Mouse (Mus musculus) spleen, postnatal 36 days (tissue): ENCODE results near the gene Tfrc.

Experiments
- DNase-seq, 2 experiments: peaks; one replicate each; pipeline ENCODE4 v3.0.0; 2022; ENCODE audit warnings: low spot score in 2 of 2, mixed read lengths in 1 of 2

Gene Tfrc

DNA sequence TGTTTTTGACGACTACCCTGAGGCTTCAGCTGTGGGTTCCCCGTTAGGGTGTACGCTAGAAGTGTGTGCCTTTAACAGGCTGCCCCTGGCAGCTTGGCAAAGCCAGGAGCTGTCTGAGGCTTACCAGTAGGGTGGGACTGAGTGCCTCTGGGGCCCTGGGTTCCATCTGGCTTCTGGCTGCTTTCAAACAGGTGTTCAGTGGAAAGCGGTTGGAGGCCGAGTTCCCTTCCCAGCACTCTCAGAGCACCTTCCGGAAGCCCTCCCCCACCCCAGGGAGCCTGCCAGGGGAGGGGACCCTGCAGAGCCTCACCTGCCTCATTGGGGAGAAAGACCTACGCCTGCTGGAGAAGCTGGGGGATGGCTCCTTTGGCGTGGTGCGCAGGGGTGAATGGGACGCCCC is 59.3 kb downstream of the Tfrc start:
- no peak for DNase-seq

DNA sequence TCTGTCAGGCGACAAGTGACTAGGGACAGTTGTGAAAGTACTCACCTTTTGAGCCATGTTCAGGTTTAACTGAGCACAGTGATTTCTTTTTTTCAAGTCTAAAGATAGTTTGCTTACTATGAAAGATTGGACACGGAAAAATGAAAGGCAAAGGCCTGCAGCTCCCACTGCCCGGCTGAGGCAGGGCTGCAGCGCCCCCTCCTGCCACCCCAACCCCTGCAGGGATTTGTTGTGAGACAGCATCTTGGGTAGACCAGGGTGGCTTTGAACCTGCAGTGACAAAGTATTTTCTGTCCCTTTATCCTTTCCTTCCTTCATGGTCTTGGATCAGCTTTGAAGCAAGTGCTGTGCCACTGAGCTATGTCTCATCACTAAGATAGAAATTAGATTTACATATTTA is 59.8 kb downstream of the Tfrc start:
- no peak for DNase-seq

DNA sequence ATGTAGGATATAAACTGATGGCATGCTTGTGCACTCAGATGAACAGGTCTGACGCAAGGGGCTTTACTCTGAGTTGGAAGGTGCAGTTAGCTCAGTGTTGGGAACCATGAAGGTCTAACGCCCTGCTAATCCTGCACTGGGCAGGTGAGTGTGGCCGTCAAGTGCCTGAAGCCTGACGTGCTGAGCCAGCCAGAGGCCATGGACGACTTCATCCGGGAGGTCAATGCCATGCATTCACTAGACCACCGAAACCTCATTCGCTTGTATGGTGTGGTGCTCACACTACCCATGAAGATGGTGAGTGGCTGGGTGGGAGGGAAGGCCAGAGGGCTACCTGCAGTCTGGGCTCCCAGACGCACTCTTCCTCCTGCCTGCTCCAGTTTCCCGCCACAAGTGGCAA is 60.5 kb downstream of the Tfrc start:
- no peak for DNase-seq

DNA sequence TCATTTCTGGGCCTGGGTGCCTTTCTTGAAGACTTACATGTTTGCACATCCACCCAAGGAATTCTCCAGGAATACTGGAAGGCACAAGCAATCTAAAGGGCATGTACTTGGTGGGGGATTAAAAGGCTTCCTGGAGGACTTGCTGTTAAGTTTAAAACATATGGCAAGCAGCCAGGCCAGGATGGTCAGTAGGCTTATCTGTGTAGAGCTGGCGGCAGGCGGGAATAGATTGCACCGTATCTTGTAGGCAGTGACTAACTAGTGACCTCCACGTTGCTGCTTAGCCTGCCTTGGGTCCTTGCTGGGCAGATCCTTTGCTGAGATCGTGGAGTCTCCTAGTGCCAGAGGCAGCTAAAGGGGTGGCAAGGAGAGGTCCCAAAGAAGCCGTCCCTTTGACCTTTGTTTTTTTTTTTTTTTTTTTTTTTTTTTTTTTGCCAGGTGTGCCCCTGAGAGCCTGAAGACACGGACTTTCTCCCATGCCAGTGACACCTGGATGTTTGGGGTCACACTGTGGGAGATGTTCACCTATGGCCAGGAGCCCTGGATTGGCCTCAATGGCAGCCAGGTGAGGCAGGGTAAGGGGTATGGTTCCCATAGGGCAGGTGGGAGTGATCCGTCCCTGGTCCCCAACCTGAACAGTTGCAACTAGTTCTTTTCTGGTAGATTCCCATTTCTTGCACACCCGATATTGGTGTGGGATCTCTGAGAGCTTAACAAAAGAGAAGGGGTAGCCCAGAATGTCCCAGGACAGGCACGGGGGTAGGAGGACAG is 61.8 kb downstream of the Tfrc start:
- DNase-seq, result peak; percentile 44 to 68

DNA sequence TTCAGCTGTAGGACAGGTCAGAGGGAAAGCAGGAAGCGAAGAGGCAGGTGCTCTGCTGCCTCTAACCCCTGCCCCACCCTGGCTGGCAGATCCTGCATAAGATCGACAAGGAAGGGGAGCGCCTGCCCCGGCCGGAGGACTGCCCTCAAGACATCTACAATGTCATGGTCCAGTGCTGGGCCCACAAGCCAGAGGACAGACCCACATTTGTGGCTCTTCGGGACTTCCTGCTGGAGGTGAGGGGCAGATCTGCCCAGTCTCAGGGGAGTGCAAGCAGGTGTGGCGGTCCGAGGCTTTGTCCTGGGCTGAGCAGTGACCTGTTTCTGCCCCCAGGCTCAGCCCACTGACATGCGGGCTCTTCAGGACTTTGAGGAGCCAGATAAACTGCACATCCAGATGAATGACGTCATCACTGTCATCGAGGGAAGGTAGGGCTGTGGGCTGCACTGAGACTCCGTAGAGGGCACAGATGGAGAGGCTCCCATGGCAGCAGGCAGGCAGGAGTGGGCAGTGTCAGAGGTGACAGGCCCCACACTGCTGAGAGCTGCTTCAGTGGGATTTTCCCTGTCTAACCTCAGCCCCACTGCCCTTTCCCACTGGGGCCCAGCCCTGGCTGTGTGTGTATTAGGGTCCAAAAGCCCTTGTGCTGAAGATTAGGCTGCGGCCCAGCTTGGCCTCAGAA is 62.6 kb downstream of the Tfrc start:
- DNase-seq, result no peak

DNA sequence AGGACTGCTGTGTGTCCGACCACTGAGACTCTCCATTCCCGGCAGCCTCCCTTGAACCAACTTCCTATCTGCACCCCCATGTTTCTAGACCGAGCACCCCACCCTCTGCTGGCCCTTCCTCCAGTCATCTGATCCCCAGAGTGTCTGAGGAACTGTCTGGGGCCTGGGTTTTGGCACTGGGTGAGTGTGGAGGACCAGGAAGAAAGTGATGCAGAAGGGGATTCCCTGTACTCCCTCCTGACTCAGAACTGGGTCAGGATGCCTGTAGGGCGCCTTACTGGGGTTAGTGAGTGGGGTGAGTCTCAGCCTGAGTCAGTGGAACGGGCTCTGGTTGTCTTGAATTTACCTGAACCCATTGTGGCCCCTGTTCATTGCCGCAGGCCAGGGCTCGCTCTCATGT is 63.5 kb downstream of the Tfrc start:
- no peak for DNase-seq

DNA sequence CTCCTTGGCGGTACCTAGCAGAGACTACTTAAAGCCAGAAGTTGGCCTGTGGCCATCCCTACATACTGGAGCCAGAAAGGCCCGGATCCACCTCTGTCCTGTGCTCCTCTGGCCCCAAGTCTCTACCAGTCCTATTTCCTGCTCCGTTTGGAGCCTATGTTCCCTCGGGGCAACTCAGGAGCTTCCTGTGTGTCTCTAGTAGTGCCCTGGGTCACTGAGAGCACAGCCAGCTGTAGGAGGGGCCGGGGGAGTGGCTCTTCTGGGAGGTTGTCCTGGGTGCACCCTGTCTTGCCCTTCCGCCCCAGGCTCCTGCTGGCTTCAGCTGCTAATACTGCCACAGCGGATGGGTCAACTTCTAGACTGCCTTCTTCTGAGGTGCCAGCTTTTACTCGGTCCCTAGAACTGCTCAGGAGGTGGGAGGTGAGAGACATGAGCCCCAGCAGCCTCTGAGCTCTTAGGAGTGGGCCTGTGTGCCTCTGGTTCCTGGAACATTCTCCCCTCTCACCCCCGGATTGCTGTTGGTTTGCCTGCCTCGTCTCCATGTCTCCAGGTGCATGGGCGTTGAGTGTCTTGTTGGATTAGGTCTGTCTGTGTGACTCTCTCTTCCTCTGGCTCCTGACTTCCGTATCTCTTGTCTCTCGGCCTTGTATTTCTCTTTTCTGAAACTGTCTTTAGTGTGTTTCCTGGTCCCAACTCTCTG is 64.3 kb downstream of the Tfrc start:
- no peak for DNase-seq

DNA sequence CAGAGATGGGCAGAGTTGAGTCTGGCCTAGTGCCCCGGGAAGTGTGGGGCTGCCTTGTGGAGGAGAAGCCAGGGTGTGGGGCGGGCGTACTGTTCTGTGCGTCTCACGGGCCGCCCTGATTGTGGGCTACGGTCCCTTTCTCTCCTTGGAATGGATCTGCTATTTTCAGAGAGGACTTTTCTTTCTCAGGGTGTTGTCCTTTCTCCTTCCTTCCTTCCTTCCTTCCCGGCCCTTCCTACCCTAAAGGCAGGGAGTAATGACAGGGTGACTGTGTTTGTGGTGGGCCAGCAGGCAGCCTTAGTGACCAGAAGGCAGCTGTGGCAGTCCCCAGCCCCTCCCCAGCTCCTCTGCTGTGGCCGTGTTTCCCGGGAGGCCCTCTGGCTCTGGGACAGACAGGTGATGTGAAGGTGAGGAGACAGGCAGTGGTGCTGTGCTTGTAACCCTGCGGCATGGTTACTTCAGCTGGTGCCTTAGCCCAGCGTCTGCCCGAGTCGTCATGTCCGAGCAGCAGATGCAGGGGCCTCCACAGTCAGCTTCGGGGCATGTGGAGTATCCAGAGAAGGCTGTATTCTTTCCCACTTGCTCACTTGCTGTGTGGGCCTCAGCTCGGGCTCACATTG is 65.5 kb downstream of the Tfrc start:
- no peak for DNase-seq

DNA sequence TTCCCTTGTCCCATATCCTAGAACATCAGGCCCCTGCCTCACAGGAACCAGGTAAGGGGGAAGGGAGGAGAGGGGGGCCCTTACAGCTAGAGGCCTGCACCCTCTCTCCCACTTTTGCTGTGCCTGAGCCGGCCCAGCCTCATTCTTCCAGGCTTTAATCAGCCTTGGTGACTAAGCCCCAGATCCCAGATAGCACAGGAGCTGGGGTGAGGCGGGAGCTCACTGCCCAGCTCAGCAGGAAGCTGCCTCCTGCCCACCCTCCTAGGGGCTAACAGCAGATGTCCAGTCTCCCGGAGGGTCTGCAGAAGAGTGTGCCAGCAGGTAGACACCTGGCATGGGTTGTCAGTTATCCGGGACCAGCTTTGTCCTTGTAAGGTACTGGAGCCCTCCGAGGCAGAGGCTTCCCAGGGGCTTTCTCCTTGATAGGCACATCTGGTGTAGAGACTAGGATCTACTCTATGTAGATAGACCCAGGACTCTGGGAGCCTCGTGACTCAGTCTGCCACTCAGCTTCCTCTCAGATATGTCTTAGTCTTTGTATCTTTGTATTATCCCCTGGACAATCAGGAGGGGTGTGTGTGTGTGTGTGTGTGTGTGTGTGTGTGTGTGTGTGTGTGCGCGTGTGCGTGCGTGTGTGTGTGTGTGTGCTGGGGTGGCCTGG is 68.5 kb downstream of the Tfrc start:
- DNase-seq, result no peak

DNA sequence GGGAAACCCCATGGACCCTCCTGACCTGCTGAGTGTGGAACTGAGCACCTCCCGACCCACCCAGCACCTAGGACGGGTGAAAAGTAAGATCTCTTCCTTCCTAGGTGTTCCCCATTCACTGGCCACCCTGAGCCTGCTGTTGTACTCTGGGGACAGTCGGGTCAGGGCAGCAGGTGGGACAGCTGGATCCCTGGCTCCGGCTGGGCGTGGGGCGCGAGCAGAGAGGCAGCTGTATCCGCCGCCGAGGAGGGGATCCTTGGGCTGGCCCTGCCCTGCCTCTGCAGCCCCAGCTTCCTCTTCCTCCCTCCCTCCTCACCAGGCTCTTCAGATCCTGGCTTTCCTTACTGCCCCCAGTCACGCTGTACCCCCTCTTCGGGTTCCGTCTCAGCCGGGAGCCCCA is 69.2 kb downstream of the Tfrc start:
- no peak for DNase-seq

DNA sequence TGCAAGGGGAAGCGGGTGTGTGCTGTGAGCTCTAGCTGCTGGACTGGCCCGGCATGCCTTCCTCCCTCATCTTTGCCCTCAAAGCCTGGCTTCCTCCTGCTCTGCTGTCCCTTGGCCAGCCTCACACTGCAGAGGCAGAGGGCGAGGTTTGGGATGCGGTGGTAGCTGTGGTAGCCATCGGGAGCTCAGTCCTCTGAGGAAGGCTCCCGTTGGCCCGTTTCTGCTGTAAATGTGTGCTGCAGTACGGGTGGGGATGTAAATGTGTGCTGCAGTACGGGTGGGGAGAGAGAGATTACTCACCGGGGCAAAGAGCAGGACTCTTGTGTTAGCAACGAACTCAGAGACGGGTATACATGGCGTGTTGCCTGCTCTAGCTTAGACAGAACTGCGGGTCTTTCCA is 70.1 kb downstream of the Tfrc start:
- DNase-seq, result no peak

DNA sequence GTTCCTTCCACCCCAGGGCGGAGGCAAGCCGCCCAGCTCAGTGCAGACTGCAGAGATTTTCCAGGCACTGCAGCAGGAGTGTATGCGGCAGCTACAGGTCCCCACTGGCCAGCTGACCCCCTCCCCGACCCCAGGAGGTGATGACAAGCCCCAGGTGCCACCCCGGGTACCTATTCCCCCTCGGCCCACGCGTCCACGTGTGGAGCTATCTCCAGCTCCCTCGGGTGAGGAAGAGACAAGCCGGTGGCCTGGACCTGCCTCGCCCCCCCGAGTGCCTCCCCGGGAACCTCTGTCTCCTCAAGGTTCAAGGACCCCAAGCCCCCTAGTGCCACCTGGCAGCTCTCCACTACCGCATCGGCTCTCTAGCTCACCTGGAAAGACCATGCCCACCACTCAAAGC is 71.3 kb downstream of the Tfrc start:
- no peak for DNase-seq

DNA sequence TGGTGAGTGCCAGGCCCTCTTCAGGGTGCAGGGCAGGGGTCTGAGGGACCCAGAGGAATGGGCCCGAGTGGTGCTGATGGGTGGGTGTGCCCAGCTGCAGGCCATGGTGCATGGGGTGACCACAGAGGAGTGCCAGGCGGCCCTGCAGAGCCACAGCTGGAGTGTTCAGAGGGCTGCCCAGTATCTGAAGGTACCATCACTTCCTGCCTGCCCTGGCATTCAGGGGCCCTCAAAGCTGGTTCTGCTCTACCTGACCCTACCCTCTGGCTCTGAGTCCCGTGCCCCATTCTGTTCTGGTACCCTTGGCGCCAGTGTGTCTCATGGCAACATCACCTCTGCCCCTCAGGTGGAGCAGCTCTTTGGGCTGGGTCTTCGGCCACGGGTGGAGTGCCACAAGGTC is 72.1 kb downstream of the Tfrc start:
- no peak for DNase-seq

DNA sequence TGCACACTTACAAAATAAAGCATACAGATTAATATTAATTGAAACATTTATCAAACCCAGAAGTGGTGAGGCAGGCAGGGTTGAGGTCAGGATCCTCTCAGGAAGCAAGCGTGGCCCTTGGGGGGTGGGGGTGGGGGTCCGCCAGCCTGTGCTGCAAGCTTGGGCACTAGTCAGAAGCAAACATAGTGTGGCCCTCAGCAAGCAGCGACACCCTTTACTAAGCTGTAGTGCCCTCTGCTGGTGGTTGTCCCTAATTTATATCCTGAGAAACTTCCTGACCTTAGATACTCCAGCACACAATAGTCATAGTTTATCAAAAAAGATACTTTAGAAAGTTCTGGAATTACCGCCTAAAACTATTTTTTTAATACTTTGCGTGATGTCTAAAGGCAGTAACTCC is 73.5 kb downstream of the Tfrc start:
- peak; percentile 61 to 74 for DNase-seq
